Mouse (Mus musculus) midbrain, postnatal 0 days (tissue): ENCODE results near the gene Ppil1. TPM values are rescaled to one million over a fixed set of nuclear protein-coding genes. Genes with fewer than 3 reads are reported as not detected.

Source experiments
- ATAC-seq: fragments of 200-750 bp; cut with Nextera tagmentation; 2 replicates; pipeline ENCODE4 v1.8.0; 2017; ENCODE audit warnings: moderate number of reproducible peaks, mild to moderate bottlenecking, moderate TSS enrichment, moderate library complexity; ENCODE audit not compliant: low FRiP score
- DNase-seq: peaks from one replicate; pipeline ENCODE4 v3.0.0-alpha.2; 2015; ENCODE audit warnings: low spot score
- H3K27ac ChIP-seq: fragments of 300-500 bp; sonication (generic); 2 replicates; pipeline ENCODE4 v1.5.1; 2014; ENCODE audit warnings: low read depth, mild to moderate bottlenecking, low read length, mixed read lengths
- H3K27me3 ChIP-seq: fragments of 300-500 bp; sonication (generic); 2 replicates; pipeline ENCODE4 v1.6.1; 2014; ENCODE audit warnings: low read length, control low read depth, mixed read lengths; ENCODE audit not compliant: insufficient read depth
- H3K36me3 ChIP-seq: fragments of 300-500 bp; sonication (generic); 2 replicates; pipeline ENCODE4 v1.6.1; 2014; ENCODE audit warnings: low read length, control low read depth, mixed read lengths; ENCODE audit not compliant: insufficient read depth
- H3K4me1 ChIP-seq: fragments of 300-500 bp; sonication (generic); 2 replicates; pipeline ENCODE4 v1.6.1; 2014; ENCODE audit warnings: mild to moderate bottlenecking, control low read depth, antibody characterized with exemption, low read length, mixed read lengths; ENCODE audit not compliant: insufficient read depth
- H3K4me2 ChIP-seq: fragments of 300-500 bp; sonication (generic); 2 replicates; pipeline ENCODE4 v1.6.1; 2014; ENCODE audit warnings: low read depth, mild to moderate bottlenecking, low read length, mixed read lengths; ENCODE audit not compliant: poor library complexity, severe bottlenecking
- H3K4me3 ChIP-seq: fragments of 300-500 bp; sonication (generic); 2 replicates; pipeline ENCODE4 v1.5.1; 2014; ENCODE audit warnings: low read depth, mild to moderate bottlenecking, low read length, moderate library complexity
- H3K9ac ChIP-seq: fragments of 300-500 bp; sonication (generic); replicated peaks from 2 replicates; pipeline ENCODE4 v1.6.1; 2014; ENCODE audit warnings: mild to moderate bottlenecking, low read length, moderate library complexity, mixed read lengths; ENCODE audit not compliant: poor library complexity, severe bottlenecking
- H3K9me3 ChIP-seq: fragments of 300-500 bp; sonication (generic); 2 replicates; pipeline ENCODE4 v1.6.1; 2016; ENCODE audit warnings: low read length, control low read depth
- CTCF ChIP-seq: IDR thresholded peaks from 2 replicates; pipeline ENCODE4 v1.5.1; 2016; ENCODE audit warnings: antibody characterized with exemption, mild to moderate bottlenecking
- WGBS: fragments of 180-500 bp; shearing (Covaris S2); extraction: QIAGEN DNeasy Blood & Tissue Kit; methylation state at CpG from one replicate; pipeline ENCODE4 v1.1.7; 2014; 5-methylcytosine and 5-hydroxymethylcytosine counted together
- polyA plus RNA-seq: library from polyadenylated mRNA; unstranded; fragments of >200 nt; fragmentation: Nextera tagmentation; extraction: Ambion mirVana; gene quantifications from 2 replicates; pipeline ENCODE4 v1.2.1, GENCODE M21; 2015
- total RNA-seq: library from RNA; depleted of rRNA; stranded (reverse); fragments of >200 nt; gene quantifications from 2 replicates; pipeline ENCODE4 v1.2.3, GENCODE M21; 2014

Ppil1 gene
- total and polyA plus RNA-seq, 2 experiments from 2014 or later: 70.3 to 95.7 TPM

DNA sequence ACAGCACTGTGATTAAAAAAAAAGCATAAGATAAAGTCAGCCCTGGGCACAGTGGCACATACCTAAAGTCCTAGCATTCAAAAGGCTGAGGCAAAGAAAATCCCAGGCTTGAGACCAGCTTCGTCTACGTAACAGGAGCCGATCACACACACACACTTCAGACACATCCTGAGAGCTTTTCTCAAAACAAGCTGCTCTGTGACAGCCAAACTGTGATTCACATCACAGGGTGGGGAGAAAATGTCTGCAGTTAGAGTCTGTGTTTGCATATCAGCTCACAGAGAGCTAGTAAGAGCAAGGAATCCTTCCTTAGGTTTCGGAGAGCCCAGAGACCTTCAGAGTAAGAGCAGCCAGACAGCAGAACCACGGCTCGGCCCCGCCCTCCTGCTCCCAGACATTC, 36.9 kb upstream of the Ppil1 start:
- 93% methylated on average over 7 of the region's 7 CpGs for WGBS
- Histone ChIP-seq H3K4me2 (no peak overlapping the region), H3K4me3 (no peak overlapping the region), H3K27ac (no peak overlapping the region), H3K36me3 (peaks cover 44% of the 10 kb centered on the region), H3K9me3 (no peaks in the 10 kb centered on the region), H3K4me1 (no peaks in the 10 kb centered on the region), H3K27me3 (no peaks in the 10 kb centered on the region), H3K9ac (no peak overlapping the region)
- ATAC-seq (no peak), DNase-seq (no peak)
- no peak for TF ChIP-seq CTCF

DNA sequence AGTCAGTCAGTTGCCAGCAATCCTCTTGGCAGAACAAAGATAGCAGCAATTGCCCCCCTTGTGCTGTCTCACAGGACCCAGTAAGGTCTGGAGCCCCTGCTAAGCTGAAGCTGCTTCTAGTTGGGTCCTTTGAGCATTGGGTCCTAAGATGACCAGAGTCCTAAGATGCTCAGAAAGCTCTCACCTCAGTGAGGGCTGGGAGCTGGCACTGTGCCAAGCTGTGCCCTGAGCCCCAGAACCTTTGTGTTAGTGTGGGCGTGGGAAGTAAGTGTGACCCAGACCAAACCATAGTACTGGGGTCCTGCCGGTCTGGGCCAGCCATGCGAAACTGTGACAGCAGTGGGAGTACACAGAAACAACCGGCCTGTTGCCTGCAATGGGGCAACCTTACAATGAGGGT, 35.3 kb upstream of the Ppil1 start:
- 82% methylated on average over 4 of the region's 4 CpGs for WGBS

DNA sequence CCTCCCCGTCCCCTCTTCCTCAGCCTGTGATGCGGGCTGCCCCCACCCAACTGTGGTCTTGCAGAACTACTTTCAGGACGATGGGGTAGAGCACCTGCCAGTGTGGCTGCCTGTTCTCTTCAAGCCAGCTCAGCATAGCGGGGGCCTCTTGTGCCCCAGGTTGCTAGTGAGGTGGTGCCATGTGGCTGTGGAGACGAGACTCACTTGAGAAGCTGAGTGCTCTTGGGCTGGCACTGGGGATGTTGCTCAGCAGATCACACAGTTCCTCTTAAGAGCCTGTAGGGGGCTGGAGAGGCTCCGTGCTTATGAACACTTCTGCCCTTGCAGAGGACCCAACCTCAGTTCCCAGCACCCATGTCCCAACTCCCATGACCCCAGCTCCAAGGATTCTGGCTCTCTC, 33.8 kb upstream of the Ppil1 start:
- Histone ChIP-seq H3K4me1 (no peaks in the 10 kb centered on the region), H3K27me3 (no peaks in the 10 kb centered on the region), H3K4me3 (no peak overlapping the region), H3K27ac (no peak overlapping the region), H3K9me3 (no peaks in the 10 kb centered on the region), H3K4me2 (no peak overlapping the region), H3K9ac (no peak overlapping the region), H3K36me3 (peaks cover 60% of the 10 kb centered on the region)
- 88% methylated on average over 6 of the region's 6 CpGs for WGBS
- no peak for DNase-seq
- no peak for ATAC-seq
- no peak for TF ChIP-seq CTCF

More for the DNA sequence above, 35.3 kb upstream of the Ppil1 start:
- Histone ChIP-seq H3K9ac (no peak overlapping the region), H3K36me3 (peaks cover 53% of the 10 kb centered on the region), H3K9me3 (no peaks in the 10 kb centered on the region), H3K4me2 (no peak overlapping the region), H3K4me3 (no peak overlapping the region), H3K4me1 (no peaks in the 10 kb centered on the region), H3K27ac (no peak overlapping the region), H3K27me3 (no peaks in the 10 kb centered on the region)
- no peak for TF ChIP-seq CTCF
- ATAC-seq: no peak
- DNase-seq: no peak

DNA sequence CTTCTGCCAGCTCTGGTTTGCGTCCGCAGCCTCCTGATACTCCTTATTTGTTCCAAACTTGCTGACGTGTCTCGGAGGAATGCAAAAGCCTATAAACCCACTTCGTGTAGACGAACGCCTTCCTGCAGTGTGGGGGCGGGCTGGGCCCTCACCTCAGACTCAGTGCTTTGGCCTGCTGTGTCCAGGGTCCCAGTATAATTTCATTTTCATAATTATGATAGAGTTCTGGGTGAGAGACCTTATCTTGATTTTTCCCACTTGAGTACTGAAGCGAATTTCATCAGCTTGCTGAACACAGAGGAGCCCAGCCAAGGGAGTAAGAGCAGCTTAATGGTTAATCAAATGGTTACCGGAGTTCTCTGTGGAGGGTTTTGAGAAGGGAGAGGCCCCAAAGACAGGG, 33.3 kb upstream of the Ppil1 start:
- no peak overlapping the region for H3K27ac ChIP-seq
- peaks cover 58% of the 10 kb centered on the region for H3K36me3 ChIP-seq
- no peak overlapping the region for H3K4me3 ChIP-seq
- no peak overlapping the region for H3K4me2 ChIP-seq
- TF ChIP-seq CTCF: no peak
- H3K9me3 ChIP-seq: no peaks in the 10 kb centered on the region
- 89% methylated on average over 10 of the region's 10 CpGs for WGBS
- H3K4me1 ChIP-seq: no peaks in the 10 kb centered on the region
- ATAC-seq (no peak), DNase-seq (no peak)
- no peak overlapping the region for H3K9ac ChIP-seq
- H3K27me3 ChIP-seq: no peaks in the 10 kb centered on the region

DNA sequence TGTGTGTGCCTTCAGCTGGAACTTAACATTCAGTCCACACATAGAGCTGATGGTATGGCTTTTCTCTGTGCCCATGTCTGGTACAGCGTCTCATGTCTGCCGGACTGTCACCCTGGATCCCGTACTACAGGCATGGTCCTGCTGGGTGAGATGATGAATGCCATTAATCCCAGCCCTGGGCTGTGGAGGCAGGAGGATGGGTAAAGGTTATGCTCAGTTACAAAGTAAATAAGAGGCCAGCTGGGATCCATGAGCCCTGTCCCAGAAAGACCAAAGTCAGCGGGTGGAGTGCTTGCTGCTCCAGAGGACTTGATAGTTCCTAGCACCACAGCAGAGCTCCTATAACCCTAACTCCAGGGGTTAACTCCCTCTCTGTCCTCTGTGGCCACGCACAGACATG, 31.8 kb upstream of the Ppil1 start:
- H3K27me3 ChIP-seq: no peaks in the 10 kb centered on the region
- DNase-seq (no peak), ATAC-seq (no peak)
- H3K4me1 ChIP-seq: no peaks in the 10 kb centered on the region
- H3K4me2 ChIP-seq: no peak overlapping the region
- H3K27ac ChIP-seq: no peak overlapping the region
- no peak for TF ChIP-seq CTCF
- 70% methylated on average over 5 of the region's 5 CpGs for WGBS
- H3K36me3 ChIP-seq: peaks cover 48% of the 10 kb centered on the region
- H3K9me3 ChIP-seq: no peaks in the 10 kb centered on the region
- no peak overlapping the region for H3K4me3 ChIP-seq
- no peak overlapping the region for H3K9ac ChIP-seq

DNA sequence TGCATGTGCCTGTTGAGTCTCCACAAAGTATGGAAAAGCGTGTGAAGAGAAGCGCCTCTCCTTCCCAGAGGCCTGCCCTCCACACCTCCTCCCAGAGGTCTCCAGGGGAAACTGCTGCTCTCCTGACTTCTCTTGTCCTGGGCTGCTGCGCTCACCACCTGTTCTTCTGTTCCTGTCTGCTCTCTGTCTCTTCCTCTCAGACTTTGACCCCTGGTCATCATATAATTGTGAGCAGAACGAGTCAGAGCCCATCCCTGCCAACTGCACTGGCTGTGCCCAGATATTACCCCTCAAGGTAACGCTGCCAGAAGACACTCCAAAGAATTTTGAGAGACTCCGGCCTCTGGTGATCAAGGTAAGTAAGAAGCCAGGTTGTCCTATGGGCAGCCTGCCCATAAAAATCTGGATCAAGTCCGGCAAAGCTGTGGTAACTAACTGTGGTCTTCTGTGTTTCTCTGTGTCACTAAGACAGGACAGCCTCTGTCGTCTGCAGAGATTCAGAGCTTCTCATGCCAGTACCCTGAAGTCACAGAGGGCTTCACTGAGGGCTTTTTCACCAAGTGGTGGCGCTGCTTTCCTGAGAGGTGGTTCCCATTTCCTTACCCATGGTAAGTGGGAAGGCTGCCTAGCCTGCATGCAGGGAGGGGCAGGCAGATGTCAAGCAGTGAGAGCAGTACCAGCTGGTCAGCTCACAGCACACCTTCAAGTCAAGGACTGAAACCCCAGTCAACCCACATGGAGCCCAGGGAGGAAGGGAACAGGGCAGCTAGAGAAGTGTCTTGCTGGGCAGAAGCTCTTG, 30.0 kb upstream of the Ppil1 start:
- Histone ChIP-seq H3K9ac (no peak overlapping the region), H3K36me3 (peaks cover 35% of the 10 kb centered on the region), H3K9me3 (no peaks in the 10 kb centered on the region), H3K27ac (no peak overlapping the region), H3K4me3 (no peak overlapping the region), H3K4me1 (no peaks in the 10 kb centered on the region), H3K27me3 (no peaks in the 10 kb centered on the region), H3K4me2 (no peak overlapping the region)
- DNase-seq: no peak
- 81% methylated on average over 9 of the region's 9 CpGs for WGBS
- no peak for ATAC-seq
- peak; percentile 32 for TF ChIP-seq CTCF
